In the genomic region with DNA sequence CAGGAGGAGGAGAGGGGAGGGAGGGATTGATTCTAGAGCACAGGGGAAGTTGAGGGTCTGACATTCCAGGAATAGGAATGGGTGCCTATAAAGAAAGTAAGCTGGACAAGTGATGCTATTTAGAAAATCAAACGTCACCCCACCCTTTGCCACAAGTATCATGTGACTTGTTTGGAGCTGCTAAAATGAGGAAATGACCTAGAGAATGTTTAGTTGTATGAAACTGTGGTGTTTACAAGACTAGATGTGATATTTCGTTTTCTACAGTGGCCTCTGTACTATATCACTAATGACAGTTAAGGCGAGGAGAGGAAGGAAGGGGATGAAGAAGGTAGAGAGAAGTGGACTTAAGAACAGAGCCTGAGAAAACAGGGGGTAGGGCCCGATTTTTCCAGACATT, we compare ENCODE assay signal across 16 mouse cellular contexts. TPM values are rescaled to one million over a fixed set of nuclear protein-coding genes. Genes with fewer than 3 reads are reported as not detected.
DNase-seq lines count a peak whose midpoint lies in the region; ATAC-seq and TF ChIP-seq lines count a peak whose summit lies in the region.
"Had no signal": no experiment of that assay in that cellular context is flagged by ENCODE, and none has a peak within 500 bp of the region (broad histone marks: within the 10 kb centered on the region; RNA-seq: fewer than 3 reads in every experiment).

No protein-coding gene starts in this region.

- H3K27me3 ChIP-seq in intestine, embryonic 16.5 days (replicated peaks; ENCODE audit: control insufficient read depth, insufficient read depth, low read length), result no peaks in the 10 kb centered on the region
- H3K27me3 ChIP-seq in intestine, postnatal 0 days (replicated peaks; ENCODE audit: control insufficient read depth, insufficient read depth, low read length), result no peaks in the 10 kb centered on the region
- H3K27me3 ChIP-seq in CH12.LX (replicated peaks), result no peaks in the 10 kb centered on the region
- no peaks in the 10 kb centered on the region for H3K27me3 ChIP-seq in embryonic facial prominence, embryonic 15.5 days
- H3K27me3 ChIP-seq: Patski had no signal

- no peak for ATAC-seq in intestine, embryonic 16.5 days
- no peak for ATAC-seq in intestine, postnatal 0 days
- no peak for ATAC-seq in embryonic facial prominence, embryonic 15.5 days (ENCODE audit: insufficient number of reproducible peaks, low FRiP score, low TSS enrichment, low read depth)
- ATAC-seq in megakaryocyte, adult 5-6 weeks (ENCODE audit: poor library complexity, severe bottlenecking), result peak; percentile 74
- ATAC-seq: Patski had no signal

- no peak overlapping the region for H3K4me2 ChIP-seq in intestine, embryonic 16.5 days (ENCODE audit: low read depth, low read length)
- no peak overlapping the region for H3K4me2 ChIP-seq in intestine, postnatal 0 days (replicated peaks; ENCODE audit: low read depth)
- peak overlapping the region; percentile 44; the same call in 1 of the 2 replicates for H3K4me2 ChIP-seq in CH12.LX (ENCODE audit: insufficient read depth, low read depth, poor library complexity, severe bottlenecking)
- H3K4me2 ChIP-seq in embryonic facial prominence, embryonic 15.5 days (replicated peaks), result no peak overlapping the region

- TF ChIP-seq POLR2A in CH12.LX (IDR thresholded peaks at IDR 0.05; ENCODE audit: low read depth, low read length), result no peak

- no peak for TF ChIP-seq CTCF in intestine, postnatal 0 days (IDR thresholded peaks at IDR 0.05; ENCODE audit: low read depth)
- TF ChIP-seq CTCF in CH12.LX (conservative IDR thresholded peaks at IDR 0.05 in 1 of 2, IDR thresholded peaks at IDR 0.05 in 1 of 2; ENCODE audit: low read depth in 2 of 2, low read length in 2 of 2), result no peak

- no peak overlapping the region for H3K4me3 ChIP-seq in intestine, embryonic 16.5 days (ENCODE audit: low read length)
- H3K4me3 ChIP-seq in intestine, postnatal 0 days (ENCODE audit: low read depth, low read length), result no peak overlapping the region
- H3K4me3 ChIP-seq in CH12.LX (replicated peaks in 1 of 3; ENCODE audit: low read depth in 2 of 3, low read length in 2 of 3, poor library complexity in 1 of 3), result no peak overlapping the region
- no peak overlapping the region for H3K4me3 ChIP-seq in embryonic facial prominence, embryonic 15.5 days (replicated peaks)

- peak; percentile 39 for DNase-seq in CH12.LX (ENCODE audit: extremely low read depth)
- no peak for DNase-seq in retina, embryonic 14.5 days (ENCODE audit: low spot score)
- DNase-seq in thymus, postnatal 10 days (ENCODE audit: low spot score in 2 of 2), result no peak
- no peak for DNase-seq in left cerebral cortex, adult 11 months (ENCODE audit: low spot score)
- DNase-seq: adrenal gland, postnatal 10 days; heart, postnatal 4 days; kidney, adult 9 months; left cerebral cortex, postnatal 4 days; lung, postnatal 10 days had no signal

- no peaks in the 10 kb centered on the region for H3K36me3 ChIP-seq in intestine, embryonic 16.5 days (ENCODE audit: control insufficient read depth, insufficient read depth, low read length)
- no peaks in the 10 kb centered on the region for H3K36me3 ChIP-seq in intestine, postnatal 0 days (ENCODE audit: control insufficient read depth, insufficient read depth)
- H3K36me3 ChIP-seq in CH12.LX (replicated peaks in 1 of 2; ENCODE audit: control insufficient read depth in 1 of 2, insufficient read depth in 1 of 2, low read length in 1 of 2), result peaks cover 0 to 3% of the 10 kb centered on the region in 2 experiments
- H3K36me3 ChIP-seq in embryonic facial prominence, embryonic 15.5 days, result no peaks in the 10 kb centered on the region

- no peaks in the 10 kb centered on the region for H3K79me2 ChIP-seq in CH12.LX (replicated peaks; ENCODE audit: control insufficient read depth, extremely low read depth, insufficient read depth, poor library complexity, severe bottlenecking)

- no peak for TF ChIP-seq RAD21 in CH12.LX (IDR thresholded peaks at IDR 0.05; ENCODE audit: low read depth, low read length)

- in situ Hi-C loops in CH12.LX (cut with MboI; ENCODE audit: low pct_ligation_motif_present, low pct_unique_long_range_greater_than_20kb, low sequenced_read_pairs), result no loop called here

- dilution Hi-C loops in CH12.LX (cut with MboI; ENCODE audit: extremely low pct_ligation_motif_present, extremely low pct_unique_long_range_greater_than_20kb, low sequenced_read_pairs), result no loop called here

- H3K27ac ChIP-seq in intestine, embryonic 16.5 days (ENCODE audit: low read length), result peak overlapping the region; percentile 33; the same call in 1 of the 2 replicates
- no peak overlapping the region for H3K27ac ChIP-seq in intestine, postnatal 0 days (ENCODE audit: low read depth, low read length)
- no peak overlapping the region for H3K27ac ChIP-seq in CH12.LX (ENCODE audit: insufficient read depth, low read depth)
- peak overlapping the region; percentile 91 for H3K27ac ChIP-seq in embryonic facial prominence, embryonic 15.5 days (replicated peaks)

- WGBS in intestine, embryonic 16.5 days, result 52% methylated on average over 4 of the region's 4 CpGs
- WGBS in intestine, postnatal 0 days, result 45% methylated on average over 4 of the region's 4 CpGs
- WGBS in embryonic facial prominence, embryonic 15.5 days, result 59% methylated on average over 4 of the region's 4 CpGs

- no peak for TF ChIP-seq EP300 in CH12.LX (IDR thresholded peaks at IDR 0.05; ENCODE audit: low read length)

- no peaks in the 10 kb centered on the region for H3K9me3 ChIP-seq in intestine, embryonic 16.5 days (ENCODE audit: control insufficient read depth, low read length)
- H3K9me3 ChIP-seq in intestine, postnatal 0 days (ENCODE audit: control insufficient read depth), result no peaks in the 10 kb centered on the region
- no peaks in the 10 kb centered on the region for H3K9me3 ChIP-seq in CH12.LX (replicated peaks; ENCODE audit: low read length)
- no peaks in the 10 kb centered on the region for H3K9me3 ChIP-seq in embryonic facial prominence, embryonic 15.5 days (replicated peaks)

- H3K9ac ChIP-seq in intestine, embryonic 16.5 days (ENCODE audit: low read depth, low read length), result no peak overlapping the region
- H3K9ac ChIP-seq in intestine, postnatal 0 days (ENCODE audit: low read depth, low read length), result no peak overlapping the region
- 0 out of 2 replicates have a peak overlapping the region, but pooled peaks have one; percentile 25 for H3K9ac ChIP-seq in CH12.LX (ENCODE audit: insufficient read depth, low read depth)
- no peak overlapping the region for H3K9ac ChIP-seq in embryonic facial prominence, embryonic 15.5 days

- peaks cover 6% of the 10 kb centered on the region for H3K4me1 ChIP-seq in intestine, embryonic 16.5 days (ENCODE audit: control insufficient read depth, insufficient read depth, low read length)
- H3K4me1 ChIP-seq in intestine, postnatal 0 days (replicated peaks; ENCODE audit: control insufficient read depth, insufficient read depth, low read length), result no peaks in the 10 kb centered on the region
- H3K4me1 ChIP-seq in CH12.LX (ENCODE audit: control insufficient read depth in 1 of 2, insufficient read depth in 2 of 2), result peaks cover 14 to 24% of the 10 kb centered on the region in 2 experiments
- peaks cover 29% of the 10 kb centered on the region for H3K4me1 ChIP-seq in embryonic facial prominence, embryonic 15.5 days

TF ChIP-seq in CH12.LX, 34 proteins besides CTCF, POLR2A, EP300 and RAD21:
- no peak for TF ChIP-seq USF2 (conservative IDR thresholded peaks at IDR 0.05; ENCODE audit: low read depth, low read length)
- 0 out of 2 replicates have a peak, but pooled peaks have one; percentile 4 for TF ChIP-seq ELF1 (IDR thresholded peaks at IDR 0.05; ENCODE audit: low read depth, low read length)
- TF ChIP-seq MXI1 (IDR thresholded peaks at IDR 0.05; ENCODE audit: low read depth, low read length), result no peak
- TF ChIP-seq USF1 (IDR thresholded peaks at IDR 0.05; ENCODE audit: low read depth, low read length), result peak; percentile 50

RNA-seq across cellular contexts. Expression of a gene that starts 19.3 kb away (rescaled TPM):
- polyA plus RNA-seq in intestine, embryonic 16.5 days (2015; fragmentation: Nextera tagmentation; extraction: Ambion mirVana), result not detected in 2 replicates
- not detected in 2 replicates for polyA plus RNA-seq in intestine, postnatal 0 days (2015; fragmentation: Nextera tagmentation; extraction: Ambion mirVana)
- total RNA-seq in CH12.LX (2012; rRNA removed), result not detected in 2 replicates
- not detected in 2 replicates for total RNA-seq in CH12.LX (2014; rRNA removed)
- polyA plus RNA-seq in CH12.LX (2012; ENCODE audit: insufficient read length, low read depth), result 0.42 TPM in 1 of 2 replicates, not detected in the other
- polyA plus RNA-seq in embryonic facial prominence, embryonic 15.5 days (2015; fragmentation: Nextera tagmentation; extraction: Ambion mirVana), result not detected in 2 replicates
- total RNA-seq in megakaryocyte, adult 5-6 weeks (2015), result not detected in 2 replicates
- total RNA-seq in megakaryocyte, adult 5-6 weeks (2017), result not detected in 2 replicates
- total RNA-seq: adrenal gland, postnatal 10 days; heart, adult 8-10 months; heart, postnatal 4 days; left cerebral cortex, postnatal 4 days; midbrain, postnatal 0 days had no signal
- polyA plus RNA-seq: Patski had no signal

RNA-seq across cellular contexts. Expression of a gene that starts 29.8 kb away (rescaled TPM):
- polyA plus RNA-seq in intestine, embryonic 16.5 days (2015; fragmentation: Nextera tagmentation; extraction: Ambion mirVana), result 35.3 and 35.8 TPM in 2 replicates
- 35.0 and 36.6 TPM in 2 replicates for polyA plus RNA-seq in intestine, postnatal 0 days (2015; fragmentation: Nextera tagmentation; extraction: Ambion mirVana)
- 11.6 and 11.7 TPM in 2 replicates for total RNA-seq in CH12.LX (2012; rRNA removed)
- total RNA-seq in CH12.LX (2014; rRNA removed), result 15.8 and 17.4 TPM in 2 replicates
- polyA plus RNA-seq in CH12.LX (2012; ENCODE audit: insufficient read length, low read depth), result 12.4 and 15.9 TPM in 2 replicates
- 42.4 and 49.7 TPM in 2 replicates for polyA plus RNA-seq in embryonic facial prominence, embryonic 15.5 days (2015; fragmentation: Nextera tagmentation; extraction: Ambion mirVana)
- 11.7 and 13.5 TPM in 2 replicates for total RNA-seq in megakaryocyte, adult 5-6 weeks (2015)
- 19.1 and 23.2 TPM in 2 replicates for total RNA-seq in megakaryocyte, adult 5-6 weeks (2017)

Comparison
In these comparisons a context has a peak if more than half of its experiments do, and no peak if none do; other contexts are left out.
1. H3K27ac ChIP-seq: peak in intestine, embryonic 16.5 days (single experiment) and embryonic facial prominence, embryonic 15.5 days (single experiment); none in intestine, postnatal 0 days (single experiment) and CH12.LX (single experiment).